Mouse (Mus musculus) ES-E14 (cell line): Measurements from ENCODE around the gene Camk2b.

ENCODE experiments used
- CHD2 ChIP-seq: IDR thresholded peaks from 2 replicates; pipeline ENCODE4 v1.6.1; 2014; ENCODE audit warnings: mild to moderate bottlenecking, low read depth, low read length, inconsistent platforms
- HCFC1 ChIP-seq: IDR thresholded peaks from 2 replicates; pipeline ENCODE4 v1.6.1; 2012; ENCODE audit warnings: low read length, inconsistent platforms, borderline replicate concordance; ENCODE audit not compliant: insufficient read depth
- MAFK ChIP-seq: IDR thresholded peaks from 2 replicates; pipeline ENCODE4 v1.6.1; 2014; ENCODE audit warnings: mild to moderate bottlenecking, low read depth, low read length, inconsistent platforms; ENCODE audit not compliant: insufficient read depth
- ZC3H11A ChIP-seq: IDR thresholded peaks from 2 replicates; pipeline ENCODE4 v1.6.1; 2012; ENCODE audit warnings: low read depth, mild to moderate bottlenecking, inconsistent platforms, low read length, borderline replicate concordance
- ZNF384 ChIP-seq: IDR thresholded peaks from 2 replicates; pipeline ENCODE4 v1.6.1; 2012; ENCODE audit warnings: low read depth, low read length, inconsistent platforms

DNA sequence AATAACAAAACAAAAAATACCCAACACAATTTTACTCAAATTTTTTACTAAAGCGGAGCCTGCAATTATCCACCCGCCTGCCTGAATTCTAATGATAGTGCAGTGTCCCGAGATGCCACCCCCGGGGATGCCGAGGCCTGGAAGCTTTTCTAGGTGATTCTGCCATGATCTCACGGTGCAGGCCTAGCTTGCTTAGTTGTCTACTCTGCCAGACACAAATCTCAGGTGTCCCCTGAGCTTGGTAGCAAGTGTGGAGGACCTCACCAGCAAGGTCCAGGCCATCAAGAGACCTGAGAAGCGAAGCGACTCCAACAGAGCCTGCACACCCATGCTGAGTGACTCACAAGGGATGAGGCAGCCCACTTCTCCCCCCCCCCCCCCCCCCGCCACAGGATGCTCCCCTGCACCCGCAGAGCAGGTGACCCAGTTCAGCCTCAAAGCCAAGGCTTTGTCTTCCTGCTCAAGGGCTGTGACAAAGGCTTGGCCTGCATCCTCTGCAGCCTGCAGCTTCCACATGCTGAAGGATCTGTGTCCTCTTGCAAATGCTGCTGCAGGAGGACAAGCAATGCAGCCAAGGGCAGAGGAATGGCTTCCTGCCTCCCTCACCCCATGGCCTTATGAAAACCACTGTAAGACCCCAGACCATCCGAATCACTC, 48.5 kb downstream of the Camk2b start:
- TF ChIP-seq ZC3H11A (no peak), MAFK (no peak), ZNF384 (no peak), CHD2 (no peak), HCFC1 (no peak)
